35 mouse cellular contexts compared by ENCODE assay signal in genomic region chr7:40620761-40621160, GRCm38 (mm10).
"Had no signal": no experiment of that assay in that cellular context is flagged by ENCODE, and none has a peak within 500 bp of the region (broad histone marks: within the 10 kb centered on the region; RNA-seq: fewer than 3 reads in every experiment).

No protein-coding gene starts in this region.

- DNase-seq: heart, postnatal 10 days; heart, postnatal 14 days; heart, postnatal 36 days; heart, postnatal 4 days; kidney, adult 11 months; kidney, adult 18-20 months; kidney, adult 2 months; kidney, adult 8-10 months; kidney, adult 9 months; kidney, postnatal 10 days; kidney, postnatal 14 days; kidney, postnatal 25 days; kidney, postnatal 4 days; layer of hippocampus, adult 9-11 months; layer of hippocampus, postnatal 36 days had no signal

- H3K36me3 ChIP-seq: heart, embryonic 10.5 days; heart, embryonic 12.5 days; heart, embryonic 13.5 days; heart, embryonic 15.5 days; hindbrain, embryonic 10.5 days; hindbrain, embryonic 12.5 days; hindbrain, embryonic 13.5 days; hindbrain, embryonic 15.5 days; intestine, embryonic 15.5 days; kidney, embryonic 15.5 days had no signal

- H3K4me2 ChIP-seq: heart, embryonic 11.5 days; heart, embryonic 12.5 days; heart, embryonic 13.5 days; heart, embryonic 15.5 days; hindbrain, embryonic 12.5 days; hindbrain, embryonic 13.5 days; hindbrain, embryonic 14.5 days; hindbrain, embryonic 15.5 days; intestine, embryonic 15.5 days; kidney, embryonic 15.5 days had no signal

- H3K4me3 ChIP-seq: heart, embryonic 10.5 days; heart, embryonic 12.5 days; heart, embryonic 13.5 days; heart, embryonic 15.5 days; hindbrain, embryonic 10.5 days; hindbrain, embryonic 12.5 days; hindbrain, embryonic 13.5 days; hindbrain, embryonic 15.5 days; intestine, embryonic 15.5 days; kidney, embryonic 15.5 days; layer of hippocampus, adult 2 months; left cerebral cortex, adult 2 months had no signal

- H3K4me1 ChIP-seq: heart, embryonic 10.5 days; hindbrain, embryonic 10.5 days; hindbrain, embryonic 12.5 days; hindbrain, embryonic 13.5 days; hindbrain, embryonic 15.5 days; intestine, embryonic 15.5 days; kidney, embryonic 15.5 days had no signal

- ATAC-seq: hindbrain, embryonic 16.5 days; hindbrain, postnatal 0 days; inflammation-experienced regulatory T-cells, adult 6 months; intestine, embryonic 15.5 days; intestine, embryonic 16.5 days; intestine, postnatal 0 days had no signal

- H3K9me3 ChIP-seq: heart, embryonic 10.5 days; heart, embryonic 12.5 days; heart, embryonic 13.5 days; heart, embryonic 15.5 days; hindbrain, embryonic 10.5 days; hindbrain, embryonic 12.5 days; hindbrain, embryonic 13.5 days; hindbrain, embryonic 15.5 days; intestine, embryonic 15.5 days; kidney, embryonic 15.5 days had no signal

- H3K27me3 ChIP-seq: heart, embryonic 12.5 days; heart, embryonic 13.5 days; heart, embryonic 15.5 days; hindbrain, embryonic 12.5 days; hindbrain, embryonic 13.5 days; hindbrain, embryonic 15.5 days; intestine, embryonic 15.5 days; kidney, embryonic 15.5 days had no signal

- H3K9ac ChIP-seq: heart, embryonic 12.5 days; heart, embryonic 13.5 days; heart, embryonic 15.5 days; hindbrain, embryonic 12.5 days; hindbrain, embryonic 13.5 days; hindbrain, embryonic 14.5 days; hindbrain, embryonic 15.5 days; intestine, embryonic 15.5 days; kidney, embryonic 15.5 days had no signal

- H3K27ac ChIP-seq: heart, embryonic 10.5 days; heart, embryonic 13.5 days; heart, embryonic 15.5 days; hindbrain, embryonic 10.5 days; hindbrain, embryonic 12.5 days; hindbrain, embryonic 13.5 days; hindbrain, embryonic 14.5 days; hindbrain, embryonic 15.5 days; hindbrain, postnatal 0 days; intestine, embryonic 15.5 days; kidney, embryonic 15.5 days; kidney, postnatal 0 days; layer of hippocampus, adult 2 months; left cerebral cortex, adult 2 months had no signal
